Mouse (Mus musculus): ENCODE results near the gene Maats1. TPM values are rescaled to one million over a fixed set of nuclear protein-coding genes. Genes with fewer than 3 reads are reported as not detected.
A peak's percentile ranks its signal among the peaks of the same experiment; 100 is the strongest.

Gene Maats1
- total and polyA plus RNA-seq, 3 experiments: 0.03 TPM; not detected in 2

- TF ChIP-seq GABPA (IDR thresholded peaks at IDR 0.05; ENCODE audit: low read depth, low read length): no peak
- TF ChIP-seq USF2 (IDR thresholded peaks at IDR 0.05; ENCODE audit: borderline replicate concordance in 1 of 2, insufficient read depth in 1 of 2, low read depth in 1 of 2, low read length in 2 of 2): no peak
- TF ChIP-seq RCOR1 (IDR thresholded peaks at IDR 0.05; ENCODE audit: low read depth, low read length): no peak; the same call in 1 of the 2 replicates
Measured at GRCm38 (mm10) chr16:38370633-38371374, 28.9 kb upstream of the Maats1 start (continued).

GRCm38 (mm10) chr16:38369992-38370484 is 28.1 kb upstream of the Maats1 start:
- H3K9ac ChIP-seq (ENCODE audit: control insufficient read depth, low read depth, low read length, poor library complexity, severe bottlenecking): peak overlapping the region; percentile 80

DNA sequence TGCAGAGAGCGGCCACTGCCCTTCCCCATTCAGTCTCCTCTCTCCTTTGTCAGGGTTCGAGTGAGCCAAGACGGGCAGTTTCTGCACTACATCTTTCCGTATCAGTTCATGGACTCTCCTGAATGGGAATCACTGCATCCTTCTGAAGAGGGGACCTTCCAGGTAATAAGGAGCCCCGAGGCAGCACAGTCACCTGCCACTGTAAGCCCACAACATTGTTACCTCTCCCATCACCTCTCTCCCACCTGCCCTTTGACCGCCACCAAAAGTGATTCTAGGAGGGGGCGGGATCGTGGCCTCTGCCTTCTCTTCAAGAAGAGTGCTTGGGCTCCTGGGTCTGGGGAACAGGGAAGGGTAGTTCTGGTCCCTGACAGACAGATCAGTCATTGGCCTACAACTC is 27.5 kb upstream of the Maats1 start:
- peaks cover 0 to 43% of the 10 kb centered on the region in 2 experiments; a peak in 2 of 4 replicates for H3K36me3 ChIP-seq (ENCODE audit: control insufficient read depth in 1 of 2, insufficient read depth in 2 of 2, low read length in 2 of 2)
- TF ChIP-seq MYC (IDR thresholded peaks at IDR 0.05; ENCODE audit: low read depth, low read length) (no peak), USF1 (IDR thresholded peaks at IDR 0.05; ENCODE audit: low read depth, low read length) (no peak), ETS1 (IDR thresholded peaks at IDR 0.05; ENCODE audit: low read depth, low read length) (no peak), UBTF (IDR thresholded peaks at IDR 0.05; ENCODE audit: borderline replicate concordance, insufficient read depth, low read depth, low read length) (no peak), MEF2A (IDR thresholded peaks at IDR 0.05; ENCODE audit: extremely low read depth, insufficient replicate concordance, low read depth, low read length, poor library complexity, severe bottlenecking) (no peak), TAL1 (IDR thresholded peaks at IDR 0.05; ENCODE audit: low read length) (no peak)
- DNase-seq (ENCODE audit: low read depth, low spot score): no peak
- no peaks in the 10 kb centered on the region for H3K27me3 ChIP-seq (ENCODE audit: control insufficient read depth in 1 of 2, insufficient read depth in 2 of 2, low read length in 2 of 2)
- H3K79me2 ChIP-seq (ENCODE audit: control insufficient read depth, insufficient read depth, low read length, poor library complexity): peaks cover 14% of the 10 kb centered on the region
- no peaks in the 10 kb centered on the region for H3K9me3 ChIP-seq (replicated peaks; ENCODE audit: insufficient read depth, low read length)
- H3K9ac ChIP-seq (ENCODE audit: control insufficient read depth, low read depth, low read length, poor library complexity, severe bottlenecking): peak overlapping the region; percentile 80
- no peak overlapping the region; a peak in 1 of 4 replicates for H3K4me3 ChIP-seq (ENCODE audit: control insufficient read depth in 1 of 2, insufficient read depth in 1 of 2, low read depth in 2 of 2, low read length in 2 of 2)
- peaks cover 31 to 59% of the 10 kb centered on the region in 2 experiments for H3K4me1 ChIP-seq (ENCODE audit: control insufficient read depth in 1 of 2, insufficient read depth in 2 of 2, low read length in 2 of 2)
- H3K27ac ChIP-seq (ENCODE audit: control insufficient read depth, low read depth, low read length): peak overlapping the region; percentile 100

More at GRCm38 (mm10) chr16:38369992-38370484, 28.1 kb upstream of the Maats1 start:
- Histone ChIP-seq H3K4me3 (ENCODE audit: control insufficient read depth in 1 of 2, insufficient read depth in 1 of 2, low read depth in 2 of 2, low read length in 2 of 2) (peak overlapping the region; percentile 38 to 56; a peak in 2 of 4 replicates), H3K9me3 (replicated peaks; ENCODE audit: insufficient read depth, low read length) (no peaks in the 10 kb centered on the region), H3K27me3 (ENCODE audit: control insufficient read depth in 1 of 2, insufficient read depth in 2 of 2, low read length in 2 of 2) (no peaks in the 10 kb centered on the region), H3K4me1 (ENCODE audit: control insufficient read depth in 1 of 2, insufficient read depth in 2 of 2, low read length in 2 of 2) (peaks cover 31 to 59% of the 10 kb centered on the region in 2 experiments), H3K79me2 (ENCODE audit: control insufficient read depth, insufficient read depth, low read length, poor library complexity) (peaks cover 17% of the 10 kb centered on the region), H3K27ac (ENCODE audit: control insufficient read depth, low read depth, low read length) (peak overlapping the region; percentile 100), H3K36me3 (ENCODE audit: control insufficient read depth in 1 of 2, insufficient read depth in 2 of 2, low read length in 2 of 2) (peaks cover 0 to 46% of the 10 kb centered on the region in 2 experiments; a peak in 2 of 4 replicates)
- peak; percentile 29 for DNase-seq (ENCODE audit: low read depth, low spot score)
- TF ChIP-seq MAX (IDR thresholded peaks at IDR 0.05; ENCODE audit: low read length) (peak; percentile 22; the same call in 1 of the 2 replicates), POLR2A (IDR thresholded peaks at IDR 0.05; ENCODE audit: control insufficient read depth in 1 of 2, insufficient read depth in 1 of 2, low read depth in 1 of 2, low read length in 2 of 2, poor library complexity in 1 of 2) (no peak)

All from MEL (cell line).